Mouse (Mus musculus) midbrain, embryonic 10.5 days (tissue): ENCODE data around the gene Cox20. TPM values are rescaled to one million over a fixed set of nuclear protein-coding genes. Genes with fewer than 3 reads are reported as not detected.

Experiments used
- microRNA-seq: library from miRNA; unstranded; fragments of <30 nt; microRNA quantifications from one replicate; pipeline ENCODE4, GENCODE M21; 2017
- polyA plus RNA-seq: library from polyadenylated mRNA; unstranded; fragments of >200 nt; fragmentation: Nextera tagmentation; extraction: Ambion mirVana; gene quantifications from 2 replicates; pipeline ENCODE4 v1.2.1, GENCODE M21; 2016

The Cox20 gene
- polyA plus RNA-seq, 1 experiment from 2014 or later, result 96.1 TPM

Small RNA genes lying within 50 kb of the gene (microRNA-seq; reads per million reads assigned to microRNA genes)
- not detected for gene Gm27458

Other genes starting within 250 kb of the Cox20 start
- gene Desi2, start 131.7 kb upstream of the Cox20 start, polyA plus RNA-seq, result 15.1 and 18.5 TPM in 2 replicates
- 440 and 471 TPM in 2 replicates for gene Hnrnpu, start 18.7 kb downstream of the Cox20 start, polyA plus RNA-seq
- gene Efcab2, start 87.0 kb downstream of the Cox20 start, polyA plus RNA-seq, result 7.9 and 8.0 TPM in 2 replicates
- gene Kif26b, start 210.0 kb downstream of the Cox20 start, polyA plus RNA-seq, result 3.3 and 4.3 TPM in 2 replicates